Mouse (Mus musculus) adrenal gland, adult (tissue): ENCODE measurements around the gene Olfr1440.

ENCODE experiments used
- DNase-seq, 2 experiments: peaks; one replicate each; pipeline ENCODE4 v3.0.0; 2022 to 2023; ENCODE audit warnings: low spot score in 1 of 2; ENCODE audit not compliant: inconsistent age in 2 of 2

The Olfr1440 gene

GRCm38 (mm10) chr19:12386979-12387378 is at the start of gene Olfr1440:
Gene Olfr1440 (plus strand): TSS chr19:12387279.
- no peak for DNase-seq

DNA sequence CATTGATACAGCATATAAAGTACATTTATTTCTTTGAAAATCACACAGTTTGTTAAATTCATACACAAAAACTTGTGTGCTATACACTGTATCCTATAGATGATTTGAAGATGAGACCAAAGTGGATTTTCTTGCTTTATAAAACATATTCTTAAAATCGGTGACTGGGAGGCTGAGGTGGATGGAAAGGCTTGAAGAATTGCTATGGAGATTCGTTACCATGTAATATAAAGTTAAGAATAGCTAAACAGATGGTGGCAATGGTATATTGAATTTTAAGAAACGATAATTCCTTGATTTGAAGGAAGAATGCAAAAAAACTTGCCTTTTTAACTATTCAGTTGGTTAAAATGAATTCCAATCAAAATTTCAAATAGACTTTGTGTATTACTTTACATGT is 14.1 kb upstream of the Olfr1440 start:
- DNase-seq: no peak

DNA sequence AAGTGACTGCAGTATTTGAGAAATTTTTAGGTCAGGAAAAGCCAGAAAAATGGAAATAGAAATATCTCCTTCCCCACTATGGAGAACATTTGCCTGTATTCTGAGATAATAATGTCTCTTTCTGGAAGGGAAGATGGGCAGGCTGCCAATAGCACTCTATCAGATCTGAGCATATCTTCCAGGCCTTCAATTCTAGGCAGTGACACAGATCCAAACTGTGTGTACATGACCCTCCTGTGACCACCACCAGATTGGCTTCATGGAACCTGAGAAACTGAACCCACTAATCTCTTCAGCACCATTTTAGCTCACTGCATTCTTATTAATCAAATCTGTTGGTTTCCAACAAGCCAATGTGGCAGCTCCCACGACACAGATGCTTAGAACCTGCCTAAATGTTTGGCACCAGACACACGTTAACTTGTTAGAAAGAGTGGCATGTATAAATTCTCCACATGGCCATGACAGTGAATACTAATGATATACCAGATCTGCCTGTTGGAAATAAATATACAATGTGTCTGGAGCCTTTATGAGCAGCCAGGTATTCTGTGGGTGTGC is 12.5 kb upstream of the Olfr1440 start:
- DNase-seq: peak in 1 of 2 experiments; percentile 33

DNA sequence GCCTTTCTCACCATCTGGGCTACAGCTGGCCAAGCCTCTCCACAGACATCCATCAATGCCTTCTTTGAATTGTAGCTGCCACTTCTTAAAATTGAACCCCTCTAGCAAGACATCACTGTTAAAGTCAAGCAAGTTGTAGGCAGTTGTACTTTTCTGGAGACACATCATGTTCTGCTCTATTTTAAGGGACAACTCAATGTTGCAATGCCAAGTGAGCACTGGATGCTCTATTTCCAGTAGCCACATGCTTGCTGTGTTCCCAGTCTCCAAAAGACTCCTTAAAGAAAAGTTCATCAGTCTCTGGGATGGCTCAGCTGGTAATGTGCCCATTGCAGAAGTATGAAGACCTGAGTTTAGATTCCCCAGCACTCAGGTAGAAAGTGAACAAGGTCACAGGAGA is 26.7 kb downstream of the Olfr1440 start:
- DNase-seq: no peak

DNA sequence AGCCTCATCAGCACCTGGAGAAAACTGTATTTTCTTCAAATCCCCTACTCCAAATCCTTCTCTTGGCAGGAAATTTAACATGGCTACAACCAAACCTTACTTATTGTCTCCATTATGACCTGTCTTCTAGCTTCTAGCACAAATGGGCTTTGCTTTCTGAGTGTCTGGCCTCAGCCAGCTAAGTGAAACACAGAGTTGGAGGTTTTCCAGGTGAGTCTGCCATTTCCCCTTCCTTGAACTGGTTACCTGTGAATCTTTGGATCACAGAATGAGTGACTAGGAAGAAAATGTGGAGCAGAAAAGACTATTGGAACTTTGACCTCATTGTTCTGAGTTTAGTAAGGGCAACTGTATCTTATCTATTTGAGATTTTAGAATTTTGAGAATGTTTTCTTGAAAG is 30.3 kb downstream of the Olfr1440 start, which contains the start of gene Olfr1441:
Gene Olfr1441, plus strand, starts transcription at position 73 of the 400 bp plus-strand sequence.
- DNase-seq: no peak

DNA sequence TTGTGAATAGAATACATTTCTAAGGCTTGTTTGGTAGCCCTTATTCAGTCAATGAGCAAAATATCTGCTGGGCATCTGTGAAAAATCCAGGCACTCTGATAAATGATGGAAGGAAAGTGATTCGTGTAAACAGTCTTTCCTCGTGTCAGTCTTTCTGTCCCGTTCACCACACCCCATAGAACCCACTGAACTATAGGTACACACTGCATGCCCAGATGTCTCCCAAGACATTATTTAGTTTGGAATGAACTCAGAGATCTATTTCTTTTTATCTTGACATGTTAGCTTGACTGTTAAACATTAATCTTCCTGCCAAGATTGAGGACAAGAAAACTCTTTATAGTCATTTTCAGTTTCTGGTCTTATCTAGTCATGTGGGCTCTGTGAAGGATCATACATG is 31.2 kb downstream of the Olfr1440 start:
- no peak for DNase-seq

DNA sequence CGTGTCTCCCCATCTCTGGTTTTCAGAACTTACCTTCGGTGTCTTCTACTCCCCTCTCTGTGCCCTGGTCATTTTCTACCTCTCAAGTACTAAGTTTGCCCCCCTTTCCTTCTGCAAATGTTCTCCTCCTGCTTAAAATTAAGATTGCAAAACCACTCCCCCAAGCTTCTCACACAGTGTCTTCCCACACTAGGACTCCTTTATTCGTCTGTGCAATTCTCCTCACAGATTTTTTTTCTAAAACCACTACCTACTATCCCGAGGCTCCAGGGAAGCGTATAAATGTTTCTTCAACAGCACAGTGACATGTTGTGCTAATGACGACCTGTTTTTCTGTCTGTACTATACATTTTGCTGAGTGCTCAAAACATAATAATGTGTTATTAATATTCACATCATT is 33.5 kb downstream of the Olfr1440 start:
- no peak for DNase-seq

GRCm38 (mm10) chr19:12421680-12422079 is 34.6 kb downstream of the Olfr1440 start:
- DNase-seq: no peak

DNA sequence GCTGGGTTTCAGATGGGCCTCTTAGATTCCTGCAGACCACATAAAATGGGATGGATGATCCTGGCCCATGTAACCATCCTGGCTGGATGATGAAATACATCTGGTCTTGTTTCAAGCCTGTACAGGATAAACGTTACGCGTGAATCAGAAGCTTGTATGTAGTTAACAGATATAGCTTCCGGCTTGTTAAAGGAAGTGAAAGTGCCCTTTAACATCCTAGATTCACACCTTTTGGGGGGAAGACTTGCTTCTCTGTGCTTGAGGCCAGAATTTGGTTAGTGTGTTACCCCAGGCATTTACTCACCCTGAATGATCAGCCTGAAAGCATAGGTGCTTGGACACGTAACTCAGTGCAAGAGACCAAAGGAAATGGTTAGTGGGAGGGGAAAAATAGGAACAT is 40.0 kb downstream of the Olfr1440 start:
- no peak for DNase-seq

GRCm38 (mm10) chr19:12427605-12428004 is 40.5 kb downstream of the Olfr1440 start, which contains the start of gene Pfpl:
Gene Pfpl (plus strand): TSS chr19:12427905.
- DNase-seq: no peak

DNA sequence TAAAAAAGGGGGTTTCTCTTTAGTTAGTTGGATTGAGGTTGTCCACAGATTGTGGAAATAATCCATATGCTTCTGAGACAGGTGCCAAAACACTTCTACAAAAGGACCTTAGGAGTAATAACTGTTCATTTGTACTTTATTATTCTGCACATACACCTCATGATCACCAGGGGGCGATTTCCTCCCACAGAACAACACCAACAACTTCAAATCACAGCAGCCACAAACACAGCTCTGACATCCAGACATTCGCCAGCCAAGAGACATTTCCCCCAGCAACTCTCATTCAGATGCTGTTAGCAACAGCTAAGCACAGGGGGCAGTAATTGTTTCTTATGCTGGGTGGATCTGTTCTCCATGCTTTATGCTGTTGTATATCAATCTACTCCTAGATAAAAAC is 46.0 kb downstream of the Olfr1440 start:
- peak; percentile 26 to 83 for DNase-seq

- DNase-seq: peak in 1 of 2 experiments; percentile 35
Observed at GRCm38 (mm10) chr19:12435011-12435416, 47.9 kb downstream of the Olfr1440 start.

DNA sequence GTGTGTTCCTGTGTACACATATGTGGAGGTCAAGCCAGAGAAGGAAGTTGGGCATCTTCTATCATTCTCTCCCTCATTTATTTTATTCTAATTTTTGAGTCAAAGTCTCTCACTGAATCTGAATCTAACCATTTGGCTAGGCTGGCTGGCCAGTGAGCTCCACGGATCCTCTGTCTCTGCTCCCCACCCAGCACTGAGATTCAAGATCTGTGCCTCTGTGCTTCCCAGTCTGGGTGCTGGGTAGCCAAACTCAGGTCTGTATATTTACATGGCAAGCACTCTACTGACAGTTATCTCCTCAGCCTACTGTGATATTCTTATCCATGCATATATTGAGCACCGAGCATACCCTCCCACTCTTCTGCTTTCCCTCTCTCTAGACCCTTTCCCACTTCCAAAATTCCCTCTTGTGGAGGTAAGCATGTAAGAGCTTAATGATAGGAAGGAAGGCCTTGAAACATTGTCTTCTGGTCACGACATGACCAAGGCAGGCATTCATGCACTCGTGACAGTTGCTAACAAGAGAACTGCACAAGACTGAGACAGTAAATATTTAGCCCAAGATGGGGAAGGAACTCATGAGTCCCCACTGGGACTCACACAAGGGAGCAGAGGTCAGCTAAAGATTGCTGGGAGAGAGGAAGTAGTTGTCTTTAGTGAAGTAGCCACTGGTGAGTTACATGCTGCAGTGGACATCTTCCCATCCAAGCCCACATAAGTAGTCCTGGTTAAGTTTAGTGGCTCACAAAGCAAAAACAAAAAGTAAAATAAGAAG is 48.9 kb downstream of the Olfr1440 start:
- no peak for DNase-seq

DNA sequence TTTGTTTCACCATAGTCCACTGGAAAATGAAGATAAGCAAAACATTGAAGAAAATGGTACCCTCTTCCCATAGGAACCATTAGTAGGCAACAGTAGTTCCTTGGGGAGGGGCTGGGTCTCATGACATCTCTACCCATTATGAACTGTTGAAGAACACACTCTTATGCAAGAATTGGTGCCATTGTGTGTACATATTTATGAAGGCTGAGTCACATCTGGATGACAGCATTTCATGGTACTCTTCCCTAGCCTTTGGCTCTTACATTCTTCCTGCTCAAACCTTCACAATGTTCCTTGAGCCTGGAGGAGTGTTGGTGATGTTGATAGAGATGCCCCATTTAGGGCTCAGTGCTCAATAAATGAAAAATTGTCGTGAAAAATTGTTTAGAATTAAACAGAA is 52.5 kb downstream of the Olfr1440 start:
- DNase-seq: no peak

- DNase-seq: peak in 1 of 2 experiments; percentile 47
Observed at GRCm38 (mm10) chr19:12440103-12440725, 53.1 kb downstream of the Olfr1440 start.

DNA sequence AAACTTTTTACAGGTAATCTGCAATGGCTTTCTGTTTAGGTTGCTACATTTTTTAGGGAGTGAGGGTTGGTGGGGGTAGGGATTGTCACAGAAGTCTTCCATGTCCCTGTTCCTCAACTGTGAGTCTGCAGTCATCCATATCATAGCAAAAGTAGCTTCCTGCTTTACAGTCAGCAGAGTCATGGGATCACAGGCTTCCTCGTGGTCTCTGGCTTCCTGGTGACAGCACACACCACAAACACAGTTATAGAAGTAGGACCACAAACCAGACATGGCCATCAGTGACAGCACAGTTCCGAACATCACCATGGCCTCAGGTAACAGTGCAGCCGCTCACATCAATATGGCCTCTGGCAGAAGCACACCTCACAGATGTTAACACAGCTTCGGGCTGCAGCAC is 55.5 kb downstream of the Olfr1440 start:
- DNase-seq: peak in 1 of 2 experiments; percentile 37

DNA sequence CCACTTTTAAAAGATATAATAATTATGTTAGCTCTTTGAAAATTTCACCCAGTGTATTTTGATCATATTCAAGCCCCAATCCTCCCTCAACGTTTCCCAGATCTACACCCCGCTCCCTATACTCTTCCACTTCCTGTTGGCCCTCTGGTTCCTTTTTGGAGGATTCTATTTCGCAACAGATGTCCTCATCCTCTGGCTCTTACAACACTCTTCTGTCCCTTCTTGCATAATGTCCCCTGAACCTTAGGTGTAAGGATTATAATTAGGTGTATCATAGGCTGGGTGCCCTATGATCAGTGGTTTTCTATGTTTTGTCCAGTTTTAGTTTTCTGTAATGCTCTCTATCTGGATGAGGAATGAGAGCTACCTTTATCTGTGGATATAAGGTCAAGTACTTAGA is 57.9 kb downstream of the Olfr1440 start:
- DNase-seq: peak in 1 of 2 experiments; percentile 57
